Mouse (Mus musculus) stomach, embryonic 14.5 days (tissue): ENCODE results near the gene Lbhd1. TPM values are rescaled to one million over a fixed set of nuclear protein-coding genes. Genes with fewer than 3 reads are reported as not detected.
A peak's percentile ranks its signal among the peaks of the same experiment; 100 is the strongest.
"Not testable (repeated sequence)": the region's sequence is repeated elsewhere in the genome, so short reads cannot be mapped to it uniquely, and the experiment has no call there.

Experiments
- ATAC-seq: fragments of 200-750 bp; cut with Nextera tagmentation; 2 replicates; pipeline ENCODE4 v1.8.0; 2017; ENCODE audit warnings: low read depth, moderate TSS enrichment; ENCODE audit not compliant: insufficient number of reproducible peaks, insufficient read depth, low FRiP score
- H3K27ac ChIP-seq: fragments of 300-500 bp; sonication (generic); 2 replicates; pipeline ENCODE4 v1.5.1; 2014; ENCODE audit warnings: mild to moderate bottlenecking, low read length, moderate library complexity, mixed read lengths
- H3K27me3 ChIP-seq: fragments of 300-500 bp; sonication (generic); 2 replicates; pipeline ENCODE4 v1.6.1; 2014; ENCODE audit warnings: low read length, control low read depth, mixed read lengths; ENCODE audit not compliant: control insufficient read depth, insufficient read depth
- H3K36me3 ChIP-seq: fragments of 300-500 bp; sonication (generic); 2 replicates; pipeline ENCODE4 v1.6.1; 2014; ENCODE audit warnings: mild to moderate bottlenecking, control low read depth, low read length, moderate library complexity, mixed read lengths; ENCODE audit not compliant: control insufficient read depth, insufficient read depth
- H3K4me1 ChIP-seq: fragments of 300-500 bp; sonication (generic); 2 replicates; pipeline ENCODE4 v1.6.1; 2014; ENCODE audit warnings: low read length, control low read depth, mixed read lengths; ENCODE audit not compliant: control insufficient read depth, insufficient read depth
- H3K4me2 ChIP-seq: fragments of 300-500 bp; sonication (generic); replicated peaks from 2 replicates; pipeline ENCODE4 v1.6.1; 2014; ENCODE audit warnings: low read depth, low read length, control low read depth
- H3K4me3 ChIP-seq: fragments of 300-500 bp; sonication (generic); 2 replicates; pipeline ENCODE4 v1.5.1; 2014; ENCODE audit warnings: low read depth, low read length, control low read depth
- H3K9ac ChIP-seq: fragments of 300-500 bp; sonication (generic); replicated peaks from 2 replicates; pipeline ENCODE4 v1.6.1; 2014; ENCODE audit warnings: low read depth, mild to moderate bottlenecking, control low read depth, low read length, moderate library complexity, mixed read lengths
- H3K9me3 ChIP-seq: fragments of 300-500 bp; sonication (generic); 2 replicates; pipeline ENCODE4 v1.6.1; 2016; ENCODE audit warnings: low read depth, low read length, control low read depth; ENCODE audit not compliant: control insufficient read depth
- WGBS: fragments of 180-500 bp; shearing (Covaris S2); extraction: QIAGEN DNeasy Blood & Tissue Kit; methylation state at CpG from one replicate; pipeline ENCODE4 v1.1.7; 2014; 5-methylcytosine and 5-hydroxymethylcytosine counted together
- polyA plus RNA-seq: library from polyadenylated mRNA; unstranded; fragments of >200 nt; fragmentation: Nextera tagmentation; extraction: Ambion mirVana; gene quantifications from 2 replicates; pipeline ENCODE4 v1.2.1, GENCODE M21; 2014

The Lbhd1 gene
- polyA plus RNA-seq, 1 experiment from 2014 or later: 82.3 TPM

GRCm38 (mm10) chr19:8881034-8881392 is 2.5 kb upstream of the Lbhd1 start:
- H3K27ac ChIP-seq: no peak overlapping the region

DNA sequence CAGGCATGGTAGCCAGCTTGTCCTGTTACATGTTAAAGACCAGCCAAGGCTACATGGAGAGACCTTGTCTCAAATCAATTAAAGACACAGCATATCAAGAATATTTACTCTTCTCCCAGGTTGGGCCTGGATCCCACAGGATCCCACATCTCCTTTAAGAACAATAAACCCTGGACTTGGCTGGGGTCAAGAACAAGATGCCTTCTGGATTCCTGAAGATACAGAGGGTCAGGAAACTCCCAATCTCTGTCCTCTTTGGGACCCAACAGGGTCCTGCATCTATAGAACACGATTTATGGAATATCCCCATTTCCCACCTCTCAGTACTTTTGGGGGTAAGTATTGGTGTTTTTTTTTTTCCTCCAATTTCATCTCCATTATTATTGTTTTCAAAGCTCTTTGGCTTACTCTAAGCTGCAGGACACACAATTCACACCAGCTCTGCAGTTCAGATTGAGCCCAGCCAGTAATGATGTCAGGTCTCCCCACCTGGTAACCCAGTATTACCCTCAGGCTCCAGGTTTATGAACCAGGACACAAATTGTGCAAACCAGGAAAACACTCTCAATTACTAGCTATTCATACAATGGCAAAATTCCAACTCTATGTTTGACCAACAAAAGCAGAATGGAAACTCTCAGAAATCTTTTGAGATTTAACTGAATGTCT is 3.5 kb downstream of the Lbhd1 start:
- no peaks in the 10 kb centered on the region for H3K9me3 ChIP-seq
- WGBS: 55% methylated on average over 1 of the region's 1 CpGs
- 0 out of 2 replicates have a peak, but pooled peaks cover 10% of the 10 kb centered on the region for H3K4me1 ChIP-seq
- H3K4me3 ChIP-seq: peak overlapping the region; percentile 59
- peaks cover 9% of the 10 kb centered on the region for H3K36me3 ChIP-seq
- no peak overlapping the region for H3K9ac ChIP-seq
- peak overlapping the region; percentile 85; the same call in 1 of the 2 replicates for H3K27ac ChIP-seq
- H3K4me2 ChIP-seq: peak overlapping the region; percentile 64
- no peaks in the 10 kb centered on the region for H3K27me3 ChIP-seq
- ATAC-seq: no peak

More at GRCm38 (mm10) chr19:8881034-8881392, 2.5 kb upstream of the Lbhd1 start:
- H3K9ac ChIP-seq: peak overlapping the region; percentile 83; the same call in 1 of the 2 replicates
- H3K4me3 ChIP-seq: peak overlapping the region; percentile 85
- peak overlapping the region; percentile 84 for H3K4me2 ChIP-seq
- H3K9me3 ChIP-seq: no peaks in the 10 kb centered on the region
- ATAC-seq: no peak
- 14% methylated on average over 3 of the region's 3 CpGs for WGBS
- peaks cover 9% of the 10 kb centered on the region for H3K36me3 ChIP-seq
- H3K4me1 ChIP-seq: no peaks in the 10 kb centered on the region
- H3K27me3 ChIP-seq: no peaks in the 10 kb centered on the region

GRCm38 (mm10) chr19:8887585-8888463 is 4.3 kb downstream of the Lbhd1 start:
- 13% methylated on average over 19 of the region's 19 CpGs for WGBS
- 0 out of 2 replicates have a peak, but pooled peaks cover 10% of the 10 kb centered on the region for H3K4me1 ChIP-seq
- peak overlapping the region; percentile 59 for H3K9ac ChIP-seq

DNA sequence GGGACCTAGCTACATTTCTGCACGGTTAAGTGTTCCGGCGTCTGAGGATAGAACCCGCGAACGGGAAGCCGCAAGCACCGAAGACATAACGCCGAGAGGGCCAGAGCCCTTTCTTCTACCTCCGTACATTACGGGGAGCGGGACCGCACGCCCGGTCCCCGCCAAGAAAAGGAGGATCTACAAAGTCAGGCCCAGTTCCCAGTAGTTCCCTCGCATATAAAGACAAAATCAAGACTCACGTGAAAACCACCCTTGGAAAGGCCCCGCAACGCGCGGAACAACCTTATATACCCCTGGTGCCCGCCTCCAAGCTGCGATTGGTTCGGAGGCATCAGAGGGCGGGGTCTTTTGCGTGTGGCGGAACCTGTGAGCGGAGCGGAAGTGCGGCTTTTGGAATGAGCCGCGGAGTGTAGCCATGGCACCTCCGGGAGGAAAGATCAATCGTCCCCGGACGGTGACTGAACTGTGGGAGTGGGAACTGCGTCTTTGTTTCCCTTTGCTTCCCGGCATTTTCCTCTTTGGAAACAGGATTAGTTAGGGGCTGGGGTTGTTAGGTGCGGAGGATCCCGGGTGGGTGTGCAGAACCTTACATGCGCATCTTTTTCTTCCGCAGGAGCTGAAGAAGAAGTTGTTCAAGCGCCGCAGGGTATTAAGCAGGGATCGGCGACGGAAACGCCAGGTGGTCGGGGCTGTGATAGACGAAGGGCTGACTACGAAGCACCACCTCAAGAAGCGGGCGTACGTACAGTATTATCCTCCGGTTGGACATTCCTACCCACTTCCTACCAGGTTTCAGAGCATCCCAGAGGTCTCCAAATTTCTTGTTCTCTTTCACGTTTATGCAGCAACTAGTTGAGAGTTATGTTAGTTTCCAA is 5.2 kb downstream of the Lbhd1 start, which contains the start of the genes 1810009A15Rik and Gm49416:
Gene 1810009A15Rik, plus strand, starts transcription at position 343 of the 875 bp plus-strand sequence.
Gene Gm49416, plus strand, starts transcription at position 416 of the 875 bp plus-strand sequence.
- Histone ChIP-seq H3K9ac (peak within 1 kb of the TSS; percentile 59), H3K4me2 (peak within 1 kb of the TSS; percentile 76), H3K36me3 (peaks cover 9% of the 10 kb centered on the region), H3K27me3 (no peaks in the 10 kb centered on the region), H3K9me3 (no peaks in the 10 kb centered on the region), H3K4me1 (peaks cover 12% of the 10 kb centered on the region; the same call in 1 of the 2 replicates), H3K4me3 (peak within 1 kb of the TSS; percentile 59), H3K27ac (peak within 1 kb of the TSS; percentile 89)
- ATAC-seq: peak; percentile 95
- WGBS: under 1% methylated on average over 58 of the region's 58 CpGs

More at GRCm38 (mm10) chr19:8887585-8888463, 4.3 kb downstream of the Lbhd1 start:
- no peaks in the 10 kb centered on the region for H3K27me3 ChIP-seq
- peak overlapping the region; percentile 64 for H3K4me2 ChIP-seq
- ATAC-seq: no peak
- no peaks in the 10 kb centered on the region for H3K9me3 ChIP-seq
- H3K27ac ChIP-seq: peak overlapping the region; percentile 85
- H3K4me3 ChIP-seq: peak overlapping the region; percentile 59
- H3K36me3 ChIP-seq: peaks cover 9% of the 10 kb centered on the region

DNA sequence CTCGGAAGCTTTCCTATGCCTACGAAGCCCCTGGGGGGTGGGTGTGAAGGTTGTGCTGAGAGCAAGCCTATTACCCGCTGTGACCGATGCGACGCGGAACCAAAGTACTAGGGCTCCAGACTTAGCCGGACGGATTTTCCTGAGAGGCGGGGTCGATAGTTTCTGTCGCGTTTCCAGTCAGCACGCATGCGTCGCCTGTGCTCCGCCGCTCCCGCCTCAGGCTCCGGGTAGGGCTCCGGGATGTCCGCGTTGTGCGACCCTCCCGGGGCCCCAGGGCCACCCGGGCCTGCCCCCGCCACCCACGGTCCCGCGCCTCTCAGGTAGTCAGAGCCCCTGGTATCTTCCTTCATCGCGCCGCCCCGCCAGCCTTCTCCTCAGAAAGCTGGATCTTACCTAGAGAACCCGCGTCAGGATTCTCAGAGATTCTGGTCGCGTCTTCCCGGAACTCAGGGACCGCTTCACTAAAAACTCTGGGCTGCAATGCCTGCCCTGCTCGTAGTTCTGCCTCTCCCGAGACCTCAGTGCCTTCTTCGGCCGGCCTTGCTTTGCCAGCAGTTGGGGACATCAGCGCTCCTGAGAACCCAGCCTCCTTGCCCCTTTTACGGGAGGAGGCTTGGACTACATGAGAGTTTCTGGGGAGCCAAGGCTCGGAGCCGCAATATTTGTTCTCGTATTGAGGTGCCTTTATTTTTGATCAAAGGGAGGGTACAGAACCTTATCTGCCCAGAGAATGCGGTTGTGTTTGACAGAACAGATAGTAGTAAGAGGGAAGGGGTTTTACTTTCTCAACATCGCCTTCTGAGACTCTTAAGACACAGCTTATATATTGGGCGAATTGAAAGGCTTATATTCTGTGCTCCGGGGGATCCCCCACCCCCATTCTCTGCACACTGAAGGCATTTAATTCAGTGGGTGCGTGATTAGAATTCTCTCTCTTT is 9.6 kb downstream of the Lbhd1 start, which contains the start of gene Ints5:
Gene Ints5, plus strand, starts transcription at position 177 of the 938 bp plus-strand sequence.
- peak within 1 kb of the TSS; percentile 89 for H3K27ac ChIP-seq
- peak within 1 kb of the TSS; percentile 89 for H3K4me3 ChIP-seq
- 2% methylated on average over 54 of the region's 54 CpGs for WGBS
- H3K4me2 ChIP-seq: peak within 1 kb of the TSS; percentile 80
- no peaks in the 10 kb centered on the region for H3K27me3 ChIP-seq
- ATAC-seq: peak; percentile 68
- peaks cover 18% of the 10 kb centered on the region for H3K4me1 ChIP-seq
- no peaks in the 10 kb centered on the region for H3K9me3 ChIP-seq
- peaks cover 28% of the 10 kb centered on the region for H3K36me3 ChIP-seq
- H3K9ac ChIP-seq: peak within 1 kb of the TSS; percentile 92

- H3K4me2 ChIP-seq: no peak overlapping the region
- H3K4me1 ChIP-seq: peaks cover 20% of the 10 kb centered on the region
- peaks cover 28% of the 10 kb centered on the region for H3K36me3 ChIP-seq
- ATAC-seq: no peak
- H3K4me3 ChIP-seq: no peak overlapping the region
- H3K9me3 ChIP-seq: no peaks in the 10 kb centered on the region
- no peak overlapping the region for H3K9ac ChIP-seq
- no peaks in the 10 kb centered on the region for H3K27me3 ChIP-seq
- 96% methylated on average over 9 of the region's 9 CpGs for WGBS
- H3K27ac ChIP-seq: no peak overlapping the region
Observed at GRCm38 (mm10) chr19:8895397-8895960, 11.9 kb downstream of the Lbhd1 start.

- not testable (repeated sequence) for ATAC-seq, H3K9ac ChIP-seq, H3K27me3 ChIP-seq, H3K27ac ChIP-seq, H3K9me3 ChIP-seq, H3K4me2 ChIP-seq, H3K4me3 ChIP-seq
- peaks cover 25% of the 10 kb centered on the region for H3K36me3 ChIP-seq
- peaks cover 20% of the 10 kb centered on the region for H3K4me1 ChIP-seq
- WGBS: 81% methylated on average over 5 of the region's 5 CpGs
Observed at GRCm38 (mm10) chr19:8896231-8896630, 12.7 kb downstream of the Lbhd1 start.
